Mouse (Mus musculus): ENCODE data around the gene Amot.

DNA sequence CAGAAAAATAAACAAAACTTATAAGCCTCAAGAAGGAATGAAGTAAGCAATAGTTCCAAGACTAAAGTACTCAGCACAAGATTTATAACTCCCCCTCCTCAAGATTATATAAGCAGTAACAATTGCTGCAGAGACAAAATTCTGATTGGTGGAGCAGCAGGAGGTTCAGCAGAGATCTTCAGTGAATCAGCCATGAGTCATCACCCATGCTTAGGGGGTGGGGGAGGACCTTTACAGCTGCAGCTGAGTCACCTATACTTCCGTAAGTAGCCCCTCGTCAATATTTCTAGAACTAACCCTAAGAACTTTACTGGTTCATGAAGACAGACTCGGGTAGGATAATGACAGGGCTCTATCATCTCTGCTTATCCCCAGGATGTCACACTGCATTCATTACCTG is 43.6 kb downstream of the Amot start:
- TF ChIP-seq CTCF (conservative IDR thresholded peaks at IDR 0.05; ENCODE audit: low read length) (no peak), POU5F1 (IDR thresholded peaks at IDR 0.05; ENCODE audit: borderline replicate concordance, low read length) (no peak), NANOG (IDR thresholded peaks at IDR 0.05; ENCODE audit: borderline replicate concordance, low read length) (no peak)

All from E14TG2a.4 (cell line).